Mouse (Mus musculus) lung, adult 2 months (tissue): ENCODE measurements around the gene Ttn.

Experiments used
- CTCF ChIP-seq: fragments of 200-500 bp; IDR thresholded peaks from 2 replicates; pipeline ENCODE4 v1.5.1; 2011; ENCODE audit warnings: mild to moderate bottlenecking, low read length, control low read depth; ENCODE audit not compliant: insufficient read depth
- POLR2A ChIP-seq: fragments of 200-500 bp; IDR thresholded peaks from 2 replicates; pipeline ENCODE4 v1.6.1; 2011; ENCODE audit warnings: low read depth, mild to moderate bottlenecking, control low read depth, low read length, borderline replicate concordance; ENCODE audit errors: extremely low read depth

GRCm38 (mm10) chr2:76702751-76703150 is 279.6 kb downstream of the Ttn start:
- TF ChIP-seq CTCF (no peak), POLR2A (no peak)
